Mouse (Mus musculus) lung, postnatal 36 days (tissue): ENCODE measurements at regions not wholly inside any gene's neighbourhood (a gene's known extent, or its start where the extent isn't known, plus 50 kb on each side); places are given as distances from the start of the nearest gene placed in this dataset.

Experiments
- DNase-seq: peaks from one replicate; pipeline ENCODE4 v3.0.0; 2022; ENCODE audit warnings: mixed read lengths

DNA sequence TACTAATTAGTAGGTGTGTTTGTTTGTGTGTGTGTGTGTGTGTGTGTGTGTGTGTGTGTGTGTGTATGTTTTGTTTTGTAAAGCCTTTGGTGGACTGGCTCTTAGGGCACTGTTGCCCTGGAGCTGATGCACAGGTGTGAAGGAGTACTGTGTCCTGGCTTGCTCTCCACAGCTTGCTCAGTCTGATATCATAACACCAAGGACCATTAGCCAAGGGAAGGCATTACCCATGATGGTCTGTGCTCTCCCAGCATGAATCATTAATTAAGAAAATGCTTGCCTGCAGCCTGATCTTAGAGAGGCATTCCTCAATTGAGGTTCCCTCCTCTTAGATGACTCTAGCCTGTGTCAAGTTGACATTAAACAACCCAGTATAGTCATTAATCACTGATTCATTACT, 54.7 kb downstream of the Spry2 start:
- DNase-seq, result no peak

DNA sequence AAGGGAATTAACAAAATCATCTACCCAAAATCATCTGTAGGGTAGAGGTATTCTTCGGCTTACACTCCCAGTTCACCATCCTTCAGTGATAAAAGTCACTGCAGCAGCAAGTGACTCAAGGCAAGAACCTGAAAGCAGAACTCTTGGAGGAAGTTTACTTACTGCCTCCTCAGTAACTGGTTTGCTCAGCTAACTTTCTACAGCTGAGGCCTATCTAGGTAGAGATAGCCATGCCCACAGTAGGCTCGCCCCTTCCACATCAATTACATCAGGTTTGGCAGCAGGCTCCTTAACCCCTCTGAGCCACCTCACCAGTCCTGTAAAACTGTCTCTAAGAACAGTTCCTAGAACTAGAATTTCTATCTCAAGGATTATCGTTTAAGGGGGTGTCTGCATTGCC, 59.1 kb downstream of the Spry2 start:
- no peak for DNase-seq

DNA sequence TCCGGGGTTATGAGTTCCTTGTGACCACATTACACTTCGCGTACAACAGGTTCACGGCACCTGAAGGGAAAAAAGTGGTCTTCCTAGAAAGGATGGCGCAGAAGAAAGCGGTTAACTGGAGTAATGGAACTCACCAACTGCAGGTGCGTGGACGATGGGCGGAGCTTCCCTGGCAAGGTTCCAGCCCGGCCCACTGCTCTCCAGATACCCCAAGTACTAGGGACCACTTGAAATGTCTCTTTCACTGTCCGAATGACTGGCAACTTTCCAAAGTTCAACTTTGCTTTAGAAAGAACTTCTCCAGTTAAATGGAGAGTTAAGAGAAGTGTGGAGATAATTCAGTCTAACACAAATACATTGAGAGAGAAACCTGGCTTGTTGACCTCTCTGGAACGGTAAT, 65.9 kb downstream of the Spry2 start:
- DNase-seq, result peak; percentile 60

DNA sequence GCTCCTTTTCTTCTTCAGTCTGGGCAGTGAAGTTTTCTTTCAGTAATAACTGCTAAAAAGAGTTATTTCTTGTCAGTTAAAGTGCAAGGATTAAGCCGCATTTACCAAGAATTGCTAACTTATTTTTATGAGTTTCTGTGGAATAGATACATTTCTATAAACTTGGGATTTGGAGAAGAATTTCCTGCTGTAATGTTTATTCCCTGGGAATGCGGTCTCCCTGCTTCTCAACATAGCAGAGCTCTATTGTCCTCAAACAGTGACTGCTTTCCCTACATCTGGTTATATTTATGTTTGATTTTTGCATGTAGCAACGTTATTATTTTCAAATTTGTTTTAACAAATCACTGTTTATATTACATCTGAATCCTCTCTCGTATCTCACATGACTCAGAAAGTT, 66.3 kb downstream of the Spry2 start:
- no peak for DNase-seq

DNA sequence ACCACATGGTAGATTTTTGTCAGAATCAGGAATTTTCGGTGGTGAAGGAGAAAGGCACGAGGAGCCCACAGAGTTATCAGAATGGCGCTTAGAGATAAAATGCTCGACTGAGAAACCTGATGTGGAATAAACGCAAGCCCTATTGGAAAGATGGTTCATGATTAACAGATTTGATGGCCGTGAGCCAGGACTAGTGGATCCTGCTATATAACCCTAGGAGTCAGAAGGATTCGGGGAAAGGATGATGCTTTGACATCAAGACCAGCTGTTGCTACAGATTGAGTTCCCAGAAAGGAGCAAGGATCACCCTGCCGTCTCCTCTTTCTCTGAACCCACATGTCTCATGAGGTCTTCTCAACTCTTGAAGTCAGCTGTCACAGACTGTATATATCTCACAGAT, 73.5 kb downstream of the Spry2 start:
- no peak for DNase-seq

DNA sequence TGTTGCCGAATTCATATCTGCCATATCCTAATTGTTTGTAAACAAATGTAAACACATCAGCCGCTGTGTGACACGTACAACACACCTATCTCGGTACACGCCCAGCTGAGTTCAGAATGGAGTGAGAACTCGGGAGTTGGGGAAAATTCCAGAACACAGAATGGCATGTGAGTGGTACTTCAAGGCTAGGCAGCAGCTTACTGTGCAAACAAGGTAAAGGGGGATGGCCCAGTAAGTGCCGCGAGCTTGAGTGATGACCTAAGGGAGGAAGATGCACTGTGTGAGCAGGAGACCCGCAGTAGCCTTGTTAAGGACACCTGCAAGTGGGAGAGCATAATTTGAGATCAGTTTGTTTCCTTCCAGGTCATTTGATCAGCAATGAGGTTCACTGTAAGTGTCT, 74.0 kb downstream of the Spry2 start:
- peak; percentile 73 for DNase-seq

DNA sequence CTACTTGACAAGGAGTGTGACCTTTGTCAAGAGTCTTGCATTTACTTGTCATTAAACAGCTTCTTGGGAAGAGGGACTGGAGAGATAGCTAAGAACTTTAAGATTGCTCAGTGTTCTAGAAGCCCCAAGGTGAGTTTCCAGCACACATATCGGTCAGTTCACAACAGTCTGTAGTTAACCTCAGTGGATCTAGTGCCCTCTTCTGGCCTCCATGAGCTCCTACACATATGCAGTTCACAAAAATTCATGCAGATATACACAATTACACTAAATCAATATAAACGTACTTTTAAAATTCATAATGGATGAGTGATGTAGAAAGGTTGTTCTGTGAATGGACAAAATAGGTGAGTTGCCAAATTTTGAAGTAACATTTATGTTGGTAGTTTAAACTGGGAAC, 77.1 kb downstream of the Spry2 start:
- no peak for DNase-seq

DNA sequence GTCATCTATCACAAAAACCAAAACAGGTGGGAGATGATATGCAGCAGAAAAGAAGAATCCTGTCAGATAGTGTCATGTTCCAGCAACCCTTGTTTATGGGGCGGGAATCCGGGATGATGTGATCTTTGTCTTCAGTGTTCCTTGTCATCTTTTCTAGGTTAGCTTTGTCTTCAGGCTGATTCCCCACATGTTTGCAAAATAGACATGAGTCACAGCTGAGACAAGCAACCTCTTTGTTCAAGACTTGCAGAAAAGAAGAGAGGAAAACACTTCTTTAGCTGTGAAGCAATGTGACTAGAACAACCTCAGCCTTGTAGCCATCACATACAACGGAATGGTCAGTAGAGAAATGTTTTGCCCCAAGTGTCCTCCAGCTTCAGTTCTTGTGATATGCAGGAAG, 77.8 kb downstream of the Spry2 start:
- no peak for DNase-seq

DNA sequence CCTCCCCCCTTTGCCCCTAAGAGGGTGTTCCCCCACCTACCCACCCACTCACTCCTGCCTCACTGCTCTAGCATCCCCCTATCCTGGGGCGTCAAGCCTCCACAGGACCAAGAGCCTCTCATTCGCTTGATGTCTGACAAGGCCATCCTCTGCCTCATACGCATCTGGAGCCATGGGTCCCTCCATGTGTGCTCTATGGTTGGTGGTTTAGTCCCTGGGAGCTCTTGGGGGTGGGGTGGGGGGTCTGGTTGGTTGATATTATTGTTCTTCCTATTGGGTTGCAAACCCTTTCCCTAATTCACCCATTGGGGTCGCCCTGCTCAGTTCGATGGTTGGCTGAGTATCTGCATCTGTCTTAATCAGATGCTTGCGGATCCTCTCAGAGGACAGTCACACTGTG, 79.1 kb downstream of the Spry2 start:
- DNase-seq, result no peak

DNA sequence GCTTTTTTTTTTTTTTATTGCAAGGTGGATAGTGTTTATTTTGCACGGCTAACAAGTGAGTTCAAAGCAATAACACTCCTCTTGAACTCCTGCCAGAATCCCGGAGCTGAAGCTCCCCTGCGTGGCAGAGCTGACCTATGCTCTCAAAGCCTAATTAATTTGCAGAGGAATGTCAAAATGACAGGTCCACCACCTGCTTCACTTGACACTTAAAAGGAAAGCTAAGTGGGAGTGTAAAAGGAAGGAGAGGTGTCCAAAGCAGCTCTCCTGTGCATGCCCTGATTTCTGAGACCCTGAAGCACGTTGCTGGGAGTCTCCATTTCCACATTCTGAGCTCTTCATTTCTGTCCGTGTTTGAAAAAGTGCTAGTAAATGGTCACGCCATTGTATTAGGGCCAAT, 80.8 kb downstream of the Spry2 start:
- DNase-seq, result peak; percentile 36

DNA sequence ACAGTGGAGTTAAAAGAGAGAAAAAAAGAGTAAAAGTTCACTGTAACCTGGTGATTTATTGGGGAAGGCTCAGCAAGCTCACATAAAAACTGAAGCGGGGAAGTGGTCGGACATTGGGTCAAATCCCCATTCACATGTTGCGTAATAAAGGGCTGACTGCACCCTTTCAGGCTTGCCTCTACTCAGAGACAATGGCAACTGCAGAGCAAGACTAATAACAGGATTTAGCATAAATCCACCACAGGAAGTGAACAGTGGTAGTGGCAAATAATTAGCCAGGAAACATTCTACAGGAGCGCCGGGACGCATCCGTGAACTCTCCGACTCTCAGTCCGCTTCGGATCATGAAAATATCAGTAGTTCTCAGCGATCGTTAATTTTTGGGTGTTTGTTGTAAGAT, 81.3 kb downstream of the Spry2 start:
- peak; percentile 28 for DNase-seq

DNA sequence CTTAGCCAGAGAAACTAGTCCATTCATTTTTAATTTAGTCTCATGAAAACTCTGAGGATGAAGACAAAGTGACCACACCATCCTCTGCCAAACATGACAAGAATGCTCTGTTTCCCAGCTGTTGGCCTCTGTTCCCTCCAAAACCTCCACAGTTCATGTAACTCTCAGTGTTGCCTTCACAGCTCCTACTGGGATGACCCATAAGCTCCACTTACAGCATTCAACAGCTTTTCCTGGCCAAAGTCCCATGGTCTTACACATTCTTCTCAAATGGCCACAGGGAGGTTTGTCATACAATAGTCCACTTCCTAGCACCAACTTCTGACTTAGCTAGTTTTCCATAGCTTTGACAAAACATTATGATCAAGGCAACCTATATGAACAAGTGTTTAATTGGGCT, 83.0 kb downstream of the Spry2 start:
- DNase-seq, result no peak

DNA sequence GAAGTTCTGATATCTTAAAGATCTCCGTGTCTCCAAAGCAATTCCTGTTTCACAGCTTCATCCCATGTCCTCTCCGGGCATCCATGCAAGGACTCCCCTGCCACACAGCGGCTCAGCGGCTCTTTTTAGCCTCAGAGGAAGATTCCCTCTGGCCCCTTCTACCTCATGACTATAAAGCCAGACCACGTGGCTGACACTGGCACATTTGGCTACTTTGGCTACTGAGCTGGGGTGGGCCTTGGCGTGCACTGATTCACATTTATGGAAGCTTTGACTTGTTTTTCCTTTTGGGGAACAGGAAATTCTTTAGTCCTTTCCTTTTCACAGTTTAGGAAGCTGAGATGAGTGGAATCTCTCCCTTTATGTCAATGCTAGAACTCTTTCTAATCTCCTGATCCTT, 83.5 kb downstream of the Spry2 start:
- DNase-seq, result no peak

DNA sequence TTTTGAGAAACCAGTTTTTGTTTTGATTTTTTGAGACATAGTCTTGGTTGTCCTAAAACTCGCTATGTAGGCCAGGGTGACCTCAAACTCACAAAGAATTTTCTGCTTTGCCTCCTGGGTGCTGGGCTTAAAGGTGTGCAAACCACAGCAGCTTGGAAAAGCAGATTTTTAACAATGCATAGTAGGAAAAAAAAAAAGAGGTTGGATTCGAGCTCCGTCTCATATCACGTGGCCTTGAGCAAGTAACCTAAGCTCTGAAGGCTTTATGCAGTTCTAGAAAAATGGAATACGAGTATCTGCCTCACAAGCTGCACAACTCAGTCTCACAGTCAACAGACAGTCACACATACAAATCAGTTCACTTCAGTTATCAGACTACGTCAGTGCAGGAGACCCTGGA, 90.9 kb downstream of the Spry2 start:
- no peak for DNase-seq

DNA sequence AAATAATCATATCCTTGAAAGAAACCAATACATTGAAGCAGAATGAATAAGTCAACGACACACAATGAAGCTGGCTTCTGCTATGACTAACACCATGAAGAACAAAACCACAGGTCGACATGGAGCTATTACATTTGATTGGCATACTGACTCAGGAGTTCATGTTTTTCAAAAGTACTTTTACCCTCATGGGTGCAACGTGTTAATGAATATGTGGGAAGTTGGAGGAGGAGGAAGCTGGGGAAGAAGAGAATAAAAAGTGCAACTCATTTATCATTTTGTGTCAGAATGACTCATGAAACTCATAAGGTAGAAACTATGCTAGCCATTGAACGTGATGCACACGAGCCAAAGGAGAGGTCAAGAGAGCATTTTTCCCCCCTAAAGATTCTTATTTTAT, 91.3 kb downstream of the Spry2 start:
- no peak for DNase-seq

DNA sequence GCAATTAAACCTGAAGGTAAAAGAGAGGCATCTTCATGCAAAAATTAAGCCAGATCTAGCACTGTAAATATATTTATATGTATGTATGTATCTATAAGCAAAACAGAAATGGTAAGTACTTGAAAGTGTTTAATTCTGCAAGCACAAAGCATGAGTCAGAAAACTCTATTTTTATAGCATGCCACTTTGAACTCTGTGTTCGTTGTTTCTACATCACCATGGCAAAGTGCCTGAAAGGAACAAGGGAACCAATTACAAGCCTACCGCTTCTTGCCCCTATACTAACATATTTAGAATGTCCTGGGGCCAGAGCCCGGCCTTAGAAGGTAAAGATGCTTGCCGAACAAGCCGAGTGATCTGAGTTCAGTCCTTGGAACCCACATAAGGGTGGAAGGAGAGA, 91.9 kb downstream of the Spry2 start:
- DNase-seq, result peak; percentile 11

DNA sequence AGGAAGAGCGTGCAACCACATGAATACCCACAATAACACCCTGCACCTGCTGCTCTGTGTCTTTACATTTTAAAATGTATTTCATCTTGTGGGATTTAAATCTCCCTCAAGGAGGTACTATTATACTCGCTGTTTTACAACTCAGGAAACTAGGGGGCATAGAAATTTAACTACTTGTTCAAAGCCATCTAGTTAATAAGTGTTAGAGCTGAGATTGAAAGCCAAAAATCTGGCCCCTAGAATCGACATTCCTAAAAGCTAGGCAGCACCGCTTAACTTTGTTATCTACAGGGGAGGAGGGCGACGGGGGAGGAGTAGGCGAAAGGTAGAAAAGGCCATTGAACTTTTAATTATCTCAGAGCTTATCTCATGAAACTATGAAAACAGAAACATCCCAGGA, 93.3 kb downstream of the Spry2 start:
- peak; percentile 16 for DNase-seq

DNA sequence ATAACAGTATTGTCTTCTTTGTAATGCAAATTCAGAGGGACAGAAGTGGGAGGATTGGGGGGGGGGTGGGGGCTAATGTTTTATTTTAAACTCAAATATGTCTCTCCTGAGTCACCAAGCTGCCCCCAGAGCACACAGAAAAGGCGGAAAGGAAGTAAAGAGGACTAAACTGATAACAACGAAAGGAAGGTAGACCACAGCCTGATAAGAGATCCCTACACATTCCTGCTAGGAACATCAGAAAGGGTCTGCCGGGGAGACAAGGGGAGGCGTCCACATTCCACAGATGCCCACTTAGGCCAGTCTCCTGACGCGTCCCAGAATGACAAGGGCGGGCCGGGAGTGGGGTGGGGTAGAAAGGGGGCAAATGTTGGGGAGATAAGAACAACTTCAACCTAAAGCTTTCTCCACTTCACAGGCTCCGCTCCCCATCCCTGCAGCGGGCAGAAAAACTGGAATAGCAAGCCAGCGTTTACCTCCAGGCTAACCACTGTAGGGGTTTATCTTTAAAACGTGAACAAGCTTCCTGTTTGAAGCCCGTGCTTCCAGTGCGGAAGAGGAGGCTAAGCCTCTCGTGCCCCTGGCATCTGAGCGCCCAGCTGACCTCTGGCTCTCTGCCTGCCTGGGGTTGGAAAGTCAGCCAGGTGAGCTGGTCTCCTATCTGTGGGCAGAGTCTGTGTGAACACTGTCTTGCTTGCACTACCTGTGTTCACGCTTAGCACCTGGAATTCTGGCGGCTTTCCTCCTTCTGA, 93.9 kb downstream of the Spry2 start:
- DNase-seq, result peak; percentile 71

DNA sequence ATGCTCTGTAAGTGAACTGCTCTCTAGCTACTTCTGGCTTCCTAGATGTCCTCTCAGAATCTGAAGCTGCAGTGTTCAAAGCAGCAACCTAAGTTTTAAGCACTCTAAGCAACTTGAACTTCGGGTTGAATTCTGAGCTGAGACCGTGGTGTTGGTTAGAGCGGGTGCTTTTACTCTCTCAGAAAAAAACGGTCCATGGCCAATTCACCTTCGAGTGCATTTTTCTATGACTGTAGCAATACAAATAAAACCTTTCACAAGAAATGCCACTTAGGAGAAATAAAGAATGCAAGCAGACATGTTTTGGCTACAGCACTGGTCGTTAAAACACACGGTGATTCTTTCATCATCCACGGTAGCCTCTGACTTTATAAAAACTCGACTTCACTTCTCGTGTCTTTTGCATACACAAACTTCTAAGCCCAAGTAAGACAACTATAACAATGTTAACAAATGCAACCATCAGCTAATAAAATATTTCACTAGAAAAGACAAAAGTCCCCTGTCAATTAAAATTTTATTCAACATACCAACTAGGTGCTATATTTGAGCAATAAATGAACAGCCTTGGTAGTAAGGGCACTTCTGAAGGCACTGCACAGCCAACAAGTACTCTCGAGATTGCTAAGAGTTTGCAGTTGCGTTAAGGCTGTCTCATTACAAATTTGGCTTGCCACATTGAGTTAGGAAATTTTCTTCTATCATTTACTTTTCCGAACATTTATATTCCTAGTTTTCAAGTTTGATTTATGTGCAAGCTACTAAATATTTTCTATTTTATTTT, 96.3 kb downstream of the Spry2 start:
- peak; percentile 78 for DNase-seq

DNA sequence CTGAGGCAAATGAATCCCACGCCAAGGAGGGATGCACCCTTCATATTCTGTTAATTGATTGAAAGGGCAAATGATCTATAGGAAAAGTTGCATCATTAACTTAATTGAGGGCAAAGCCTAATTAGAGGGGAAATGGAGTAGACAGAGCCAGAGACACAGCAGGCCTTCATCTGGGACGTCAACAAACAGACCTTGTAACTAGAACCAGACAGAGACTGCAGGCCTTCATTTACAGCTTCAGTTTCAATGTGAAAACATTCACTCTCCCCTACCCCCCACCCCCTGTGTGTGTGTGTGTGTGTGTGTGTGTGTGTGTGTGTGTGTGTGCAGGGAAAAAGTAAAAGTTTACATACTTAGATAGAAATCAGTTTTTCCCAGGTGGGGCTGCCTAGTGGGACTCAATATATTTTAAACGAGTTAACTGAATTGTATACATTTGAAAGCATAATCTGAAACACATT, 97.2 kb downstream of the Spry2 start:
- DNase-seq, result no peak

DNA sequence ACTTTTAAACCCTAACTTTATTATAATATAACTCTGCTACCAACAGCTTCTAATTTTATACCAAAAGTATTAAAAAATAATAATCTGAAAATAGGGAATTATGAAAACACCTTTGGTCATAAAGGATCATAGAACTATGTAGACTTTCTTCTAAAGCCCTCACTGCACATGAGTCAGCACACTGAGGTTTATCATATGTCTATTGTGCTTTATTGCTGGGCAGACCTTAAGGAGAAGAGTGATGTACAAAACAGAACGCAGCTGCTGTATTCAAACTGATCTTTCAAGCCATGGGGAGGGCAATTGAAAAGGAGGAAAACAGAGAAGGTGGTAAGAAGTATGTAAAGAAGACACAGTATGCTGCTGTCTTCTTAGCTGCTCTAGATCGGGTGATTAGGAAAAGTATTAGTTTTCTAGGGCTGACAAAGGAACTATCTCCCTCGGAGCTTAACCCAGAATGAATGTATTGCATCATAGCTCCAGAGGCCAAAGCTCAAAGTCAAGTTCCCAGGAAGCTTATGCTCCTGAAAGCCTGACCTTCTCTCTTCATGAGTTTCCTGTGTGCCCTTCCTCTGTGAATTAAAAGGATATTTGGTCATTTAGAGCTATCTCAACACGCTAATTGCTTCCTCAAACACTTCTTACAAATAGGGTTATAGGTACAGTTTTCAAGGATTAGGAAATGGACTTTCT, 103.5 kb downstream of the Spry2 start:
- no peak for DNase-seq

DNA sequence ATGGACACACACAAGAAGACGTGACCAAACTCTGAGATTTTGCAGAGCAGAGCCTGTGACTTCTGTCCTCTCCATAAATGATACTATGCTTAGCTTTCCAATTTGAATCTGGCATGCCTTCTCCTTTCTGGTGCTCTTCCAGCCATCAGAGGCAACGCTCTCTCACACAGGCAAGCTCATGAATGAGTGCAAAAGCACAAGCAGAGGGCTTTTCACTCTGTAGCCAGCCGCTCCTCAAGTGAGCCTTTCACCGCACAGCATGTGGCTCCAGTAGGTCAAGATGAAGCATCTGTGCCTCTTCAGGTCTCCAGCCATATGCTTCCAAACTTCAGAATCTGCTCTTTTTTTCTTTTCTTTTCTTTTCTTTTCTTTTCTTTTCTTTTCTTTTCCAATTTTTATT, 106.2 kb downstream of the Spry2 start:
- no peak for DNase-seq

DNA sequence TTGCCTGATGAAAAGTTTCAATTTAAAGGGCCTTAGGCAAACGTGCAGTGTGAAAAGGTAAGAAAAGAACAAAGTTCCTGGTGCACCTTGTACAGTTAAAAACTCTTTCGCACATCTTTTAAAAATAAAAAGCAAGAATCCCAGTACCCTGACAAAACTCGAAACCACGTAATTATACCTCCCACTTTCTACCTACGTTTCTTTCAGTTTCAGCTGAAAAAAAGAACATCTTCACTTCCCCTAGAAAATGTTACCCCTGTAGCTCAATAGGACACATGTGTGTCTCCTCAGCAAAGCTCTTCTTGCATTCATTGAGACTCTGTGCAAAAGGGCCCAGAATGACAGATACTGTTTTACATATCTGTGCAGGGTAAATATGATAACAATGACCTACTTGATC, 113.2 kb downstream of the Spry2 start:
- DNase-seq, result no peak

DNA sequence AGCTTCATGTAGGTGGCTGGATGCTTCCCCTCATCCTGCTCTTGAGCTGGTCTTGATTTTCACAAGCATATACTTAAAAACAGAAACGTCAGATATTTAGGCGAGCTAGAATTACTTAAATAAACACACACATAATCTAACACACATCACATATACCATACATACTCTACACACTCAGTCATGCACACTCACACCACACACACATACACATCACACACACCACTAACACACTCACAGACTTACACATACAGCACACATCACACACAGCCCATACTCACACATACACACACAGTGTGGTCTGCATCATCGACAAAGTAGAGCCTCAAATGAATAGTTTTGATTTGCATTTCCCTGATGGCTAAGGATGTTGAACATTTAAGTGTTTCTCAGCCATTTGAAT, 116.9 kb downstream of the Spry2 start:
- no peak for DNase-seq
